Mouse (Mus musculus) testis, adult 2 months (tissue): Measurements from ENCODE around the gene Sec24d.

ENCODE experiments used
- CTCF ChIP-seq: fragments of 200-500 bp; IDR thresholded peaks from 2 replicates; pipeline ENCODE4 v1.5.1; 2012; ENCODE audit warnings: low read depth, mild to moderate bottlenecking, inconsistent platforms, low read length, moderate library complexity; ENCODE audit not compliant: control insufficient read depth, insufficient read depth, insufficient replicate concordance
- POLR2A ChIP-seq: fragments of 200-500 bp; IDR thresholded peaks from 2 replicates; pipeline ENCODE4 v1.6.1; 2012; ENCODE audit warnings: low read depth, mild to moderate bottlenecking, inconsistent platforms, low read length, moderate library complexity; ENCODE audit not compliant: control insufficient read depth

DNA sequence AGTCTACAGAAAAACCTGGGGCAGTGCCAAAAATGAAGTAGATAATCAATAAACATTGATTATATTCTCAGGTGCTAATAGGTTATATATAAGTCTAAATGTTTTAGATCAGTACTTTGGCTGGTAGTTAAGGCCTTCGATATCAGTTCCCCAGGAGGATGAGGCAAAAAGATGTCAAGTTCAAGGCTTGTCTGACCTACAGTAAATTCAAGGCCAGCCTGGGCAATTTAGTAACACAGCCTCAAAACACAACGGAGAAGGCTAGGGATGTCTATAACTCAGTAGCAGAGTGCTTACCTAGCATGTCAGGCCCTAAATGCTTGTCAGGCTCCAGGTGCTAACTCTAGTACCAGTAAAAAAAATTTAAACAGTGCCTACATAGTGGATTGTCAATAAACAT lies 34.3 kb downstream of the Sec24d start:
- TF ChIP-seq CTCF (no peak), POLR2A (no peak)
